Mouse (Mus musculus) hindbrain, embryonic 16.5 days (tissue): Measurements from ENCODE around the gene Sema4d. TPM values are rescaled to one million over a fixed set of nuclear protein-coding genes. Genes with fewer than 3 reads are reported as not detected.

Source experiments
- ATAC-seq: fragments of 200-750 bp; cut with Nextera tagmentation; 2 replicates; pipeline ENCODE4 v1.8.0; 2017; ENCODE audit warnings: moderate TSS enrichment, moderate library complexity
- H3K27ac ChIP-seq: fragments of 300-500 bp; sonication (generic); 2 replicates; pipeline ENCODE4 v1.5.1; 2014; ENCODE audit warnings: low read depth, mild to moderate bottlenecking, control low read depth, low read length, moderate library complexity
- H3K27me3 ChIP-seq: fragments of 300-500 bp; sonication (generic); replicated peaks from 2 replicates; pipeline ENCODE4 v1.6.1; 2014; ENCODE audit warnings: low read length; ENCODE audit not compliant: control insufficient read depth, insufficient read depth
- H3K36me3 ChIP-seq: fragments of 300-500 bp; sonication (generic); 2 replicates; pipeline ENCODE4 v1.6.1; 2014; ENCODE audit warnings: mild to moderate bottlenecking, low read length, moderate library complexity, mixed read lengths; ENCODE audit not compliant: control insufficient read depth, insufficient read depth
- H3K4me1 ChIP-seq: fragments of 300-500 bp; sonication (generic); 2 replicates; pipeline ENCODE4 v1.6.1; 2014; ENCODE audit warnings: low read depth, low read length; ENCODE audit not compliant: control insufficient read depth, insufficient read depth
- H3K4me2 ChIP-seq: fragments of 300-500 bp; sonication (generic); 2 replicates; pipeline ENCODE4 v1.6.1; 2014; ENCODE audit warnings: mild to moderate bottlenecking, low read length, control low read depth, moderate library complexity
- H3K4me3 ChIP-seq: fragments of 300-500 bp; sonication (generic); 2 replicates; pipeline ENCODE4 v1.5.1; 2014; ENCODE audit warnings: mild to moderate bottlenecking, low read length, control low read depth, moderate library complexity
- H3K9ac ChIP-seq: fragments of 300-500 bp; sonication (generic); 2 replicates; pipeline ENCODE4 v1.6.1; 2014; ENCODE audit warnings: low read depth, mild to moderate bottlenecking, control low read depth, low read length, moderate library complexity
- H3K9me3 ChIP-seq: fragments of 300-500 bp; sonication (generic); 2 replicates; pipeline ENCODE4 v1.6.1; 2014; ENCODE audit warnings: mild to moderate bottlenecking, low read length, moderate library complexity; ENCODE audit not compliant: control insufficient read depth
- WGBS: fragments of 180-500 bp; shearing (Covaris S2); extraction: QIAGEN DNeasy Blood & Tissue Kit; methylation state at CpG from one replicate; pipeline ENCODE4 v1.1.7; 2014; 5-methylcytosine and 5-hydroxymethylcytosine counted together
- polyA plus RNA-seq: library from polyadenylated mRNA; unstranded; fragments of >200 nt; fragmentation: Nextera tagmentation; extraction: Ambion mirVana; gene quantifications from 2 replicates; pipeline ENCODE4 v1.2.1, GENCODE M21; 2015

The Sema4d gene
- polyA plus RNA-seq, 1 experiment from 2014 or later = 14.3 TPM

- Histone ChIP-seq H3K27me3 (no peaks in the 10 kb centered on the region), H3K4me2 (no peak overlapping the region), H3K9ac (no peak overlapping the region), H3K9me3 (no peaks in the 10 kb centered on the region), H3K4me1 (no peaks in the 10 kb centered on the region; the same call in 1 of the 2 replicates), H3K27ac (no peak overlapping the region), H3K36me3 (no peaks in the 10 kb centered on the region), H3K4me3 (no peak overlapping the region)
- no peak for ATAC-seq
- 74% methylated on average over 12 of the region's 12 CpGs for WGBS
Observed at GRCm38 (mm10) chr13:51763019-51763698, 30.4 kb downstream of the Sema4d start.

DNA sequence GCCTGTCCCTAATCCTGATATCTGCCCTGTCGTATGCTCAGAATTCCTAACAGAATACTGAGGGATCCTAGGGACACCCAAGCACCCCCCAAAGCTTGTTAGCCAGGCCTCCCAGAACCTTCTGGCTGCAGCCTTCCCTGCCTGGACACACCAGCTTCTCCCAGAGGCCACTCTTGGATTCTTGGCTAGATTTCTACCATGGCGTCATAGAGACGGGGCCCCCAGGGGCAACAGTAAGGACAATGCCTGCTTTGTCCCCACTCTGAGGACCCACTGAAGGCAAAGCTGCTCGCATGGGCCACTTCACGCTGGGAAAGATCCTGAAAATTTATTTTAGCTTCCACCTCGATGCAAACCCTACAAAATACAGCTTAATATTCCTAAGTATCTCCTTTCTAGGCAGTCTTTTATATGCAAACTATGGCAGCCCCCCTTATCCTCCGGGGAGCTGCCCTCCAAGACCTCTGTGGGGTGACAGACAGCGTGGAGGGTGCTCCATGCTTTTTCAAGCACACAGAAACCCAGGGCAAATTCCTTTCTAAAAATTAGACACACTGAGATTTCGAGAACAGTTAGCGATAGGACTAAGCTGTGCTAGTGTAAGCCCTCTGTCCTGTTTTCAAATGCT is 32.2 kb downstream of the Sema4d start:
- no peak overlapping the region for H3K4me2 ChIP-seq
- no peaks in the 10 kb centered on the region for H3K9me3 ChIP-seq
- 26% methylated on average over 10 of the region's 10 CpGs for WGBS
- peaks cover 5% of the 10 kb centered on the region for H3K4me1 ChIP-seq
- no peaks in the 10 kb centered on the region for H3K27me3 ChIP-seq
- H3K27ac ChIP-seq = peak overlapping the region; percentile 62
- no peak overlapping the region for H3K9ac ChIP-seq
- no peaks in the 10 kb centered on the region for H3K36me3 ChIP-seq
- H3K4me3 ChIP-seq = no peak overlapping the region
- ATAC-seq = peak; percentile 62

DNA sequence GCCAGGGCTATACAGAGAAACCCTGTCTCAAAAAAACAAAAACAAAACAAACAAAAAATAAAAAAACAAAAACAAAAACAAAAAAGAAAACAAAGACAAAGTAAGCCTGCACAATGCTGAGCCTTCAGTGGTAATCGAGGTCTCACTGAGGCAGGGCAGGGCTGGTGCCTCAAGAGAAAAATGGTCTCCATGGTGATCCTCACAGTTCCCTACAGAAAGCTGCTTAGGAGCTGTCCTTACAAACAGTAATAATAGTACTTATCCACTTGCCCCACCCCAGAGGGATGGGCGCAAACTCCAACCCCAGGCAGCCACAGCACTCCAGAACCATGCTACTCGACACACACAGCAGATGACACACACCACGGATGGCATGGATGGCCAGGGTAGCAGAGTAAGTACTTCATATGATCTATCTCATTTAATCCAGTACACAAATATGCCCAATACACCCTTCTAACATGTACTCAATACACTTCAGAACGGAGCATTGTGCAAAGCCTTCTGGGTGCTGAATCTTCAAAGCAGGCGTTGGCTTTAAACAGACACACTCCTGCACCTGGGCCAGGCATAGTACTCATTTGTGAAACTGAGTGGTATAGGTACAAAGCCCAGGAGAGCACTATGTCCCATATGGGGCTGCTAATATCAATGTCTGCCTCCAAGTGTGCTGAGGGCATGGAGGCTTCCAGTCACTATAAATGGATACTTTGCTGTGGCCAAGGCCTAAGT is 34.1 kb downstream of the Sema4d start:
- Histone ChIP-seq H3K4me3 (no peak overlapping the region), H3K27me3 (no peaks in the 10 kb centered on the region), H3K36me3 (no peaks in the 10 kb centered on the region), H3K4me1 (peaks cover 7% of the 10 kb centered on the region), H3K27ac (no peak overlapping the region), H3K9ac (no peak overlapping the region), H3K9me3 (no peaks in the 10 kb centered on the region), H3K4me2 (no peak overlapping the region)
- no peak for ATAC-seq
- 89% methylated on average over 6 of the region's 6 CpGs for WGBS

DNA sequence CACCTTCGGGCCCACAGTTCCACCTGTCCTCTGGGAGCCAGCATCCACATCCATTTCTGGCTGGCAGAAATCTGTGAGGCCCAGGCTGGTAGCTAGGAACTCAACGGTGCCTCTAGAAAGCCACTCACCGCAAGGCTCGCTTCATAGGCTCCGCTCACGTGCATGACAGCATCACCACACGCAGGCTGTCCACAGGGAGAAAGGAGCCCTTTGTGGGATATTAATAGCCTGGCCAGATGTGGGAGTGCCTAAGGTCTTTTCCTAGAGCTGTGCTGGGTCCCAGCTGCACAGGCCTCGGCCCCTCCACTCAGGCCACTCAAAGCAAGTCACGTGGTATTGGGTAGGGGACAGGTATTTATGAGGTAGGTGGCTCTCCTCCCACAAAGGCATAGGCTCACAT is 35.1 kb downstream of the Sema4d start:
- Histone ChIP-seq H3K4me1 (peaks cover 13% of the 10 kb centered on the region), H3K27ac (no peak overlapping the region), H3K36me3 (no peaks in the 10 kb centered on the region), H3K9me3 (no peaks in the 10 kb centered on the region), H3K4me3 (no peak overlapping the region), H3K27me3 (no peaks in the 10 kb centered on the region), H3K4me2 (no peak overlapping the region), H3K9ac (no peak overlapping the region)
- 70% methylated on average over 9 of the region's 9 CpGs for WGBS
- no peak for ATAC-seq

- Histone ChIP-seq H3K4me3 (no peak overlapping the region), H3K27me3 (no peaks in the 10 kb centered on the region), H3K9me3 (no peaks in the 10 kb centered on the region), H3K27ac (no peak overlapping the region), H3K36me3 (no peaks in the 10 kb centered on the region), H3K4me2 (no peak overlapping the region), H3K4me1 (peaks cover 25% of the 10 kb centered on the region), H3K9ac (no peak overlapping the region)
- WGBS = 83% methylated on average over 2 of the region's 2 CpGs
- ATAC-seq = no peak
Observed at GRCm38 (mm10) chr13:51757099-51757498, 36.4 kb downstream of the Sema4d start.

DNA sequence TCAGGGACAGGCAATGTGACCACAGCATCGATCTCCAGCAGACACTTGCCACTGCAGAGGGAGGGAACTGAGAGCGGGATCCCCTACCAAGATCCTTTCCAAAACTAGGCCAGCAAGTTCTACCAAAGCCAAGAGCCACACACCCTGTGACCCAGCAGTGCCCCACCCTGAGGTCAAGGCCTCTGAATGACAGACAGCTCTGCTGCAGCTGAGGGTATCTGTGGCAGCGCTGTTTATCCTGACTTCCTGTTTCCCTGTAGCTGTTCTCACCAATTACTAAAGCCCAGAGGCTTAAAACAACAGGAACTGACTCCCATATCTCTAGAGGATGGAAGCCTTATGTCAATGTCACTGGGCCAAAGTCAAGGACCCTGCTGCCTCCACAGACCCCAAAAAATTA is 37.0 kb downstream of the Sema4d start:
- H3K9ac ChIP-seq = no peak overlapping the region
- peak overlapping the region; percentile 39; the same call in 1 of the 2 replicates for H3K27ac ChIP-seq
- peaks cover 25% of the 10 kb centered on the region for H3K4me1 ChIP-seq
- no peaks in the 10 kb centered on the region for H3K36me3 ChIP-seq
- H3K4me2 ChIP-seq = no peak overlapping the region
- H3K27me3 ChIP-seq = no peaks in the 10 kb centered on the region
- no peaks in the 10 kb centered on the region for H3K9me3 ChIP-seq
- ATAC-seq = no peak
- H3K4me3 ChIP-seq = no peak overlapping the region
- 67% methylated on average over 3 of the region's 3 CpGs for WGBS

DNA sequence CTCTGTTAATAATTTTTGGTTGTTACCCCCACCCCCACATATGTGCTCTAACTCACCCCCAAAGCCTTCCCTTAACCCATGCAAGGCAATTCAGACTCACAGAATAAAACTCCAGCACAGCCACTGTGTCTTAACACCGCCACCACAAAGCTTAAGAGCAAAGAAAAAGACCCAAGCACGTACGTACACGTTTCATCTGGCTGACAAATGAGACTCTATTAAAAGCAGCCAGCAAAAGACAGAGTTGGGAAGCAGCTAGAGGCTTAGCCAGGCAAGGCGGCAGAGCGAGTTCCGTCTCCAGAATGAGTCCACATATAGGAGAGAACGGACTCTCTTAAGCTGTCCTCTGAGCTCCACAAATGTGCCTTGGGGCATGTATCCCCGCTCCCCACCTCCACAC is 37.5 kb downstream of the Sema4d start:
- Histone ChIP-seq H3K27me3 (no peaks in the 10 kb centered on the region), H3K9me3 (no peaks in the 10 kb centered on the region), H3K4me2 (no peak overlapping the region), H3K9ac (no peak overlapping the region), H3K4me3 (no peak overlapping the region), H3K27ac (peak overlapping the region; percentile 39; the same call in 1 of the 2 replicates), H3K4me1 (peaks cover 25% of the 10 kb centered on the region), H3K36me3 (no peaks in the 10 kb centered on the region)
- 57% methylated on average over 9 of the region's 9 CpGs for WGBS
- no peak for ATAC-seq

DNA sequence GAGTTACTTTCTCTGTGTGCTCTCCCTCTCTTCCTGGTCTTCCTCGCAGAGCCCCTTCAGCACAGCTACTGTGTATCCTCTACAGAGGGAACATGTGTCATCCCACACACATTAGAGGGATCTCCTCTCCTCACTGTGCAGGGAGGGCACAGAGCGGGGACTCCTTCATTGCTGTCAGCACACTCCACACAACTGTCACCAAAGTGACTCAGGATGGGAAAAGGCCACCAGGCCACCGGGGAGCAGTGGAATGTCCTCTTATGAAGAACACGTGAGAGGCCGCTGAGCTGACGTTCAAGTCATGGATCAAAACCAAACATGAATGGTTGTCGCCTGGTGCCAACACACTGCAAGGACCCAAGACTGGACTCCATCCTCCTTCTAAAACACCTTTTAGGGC is 38.0 kb downstream of the Sema4d start:
- H3K4me2 ChIP-seq = no peak overlapping the region
- no peaks in the 10 kb centered on the region for H3K36me3 ChIP-seq
- WGBS = 93% methylated on average over 7 of the region's 7 CpGs
- H3K9ac ChIP-seq = no peak overlapping the region
- no peaks in the 10 kb centered on the region for H3K27me3 ChIP-seq
- no peak for ATAC-seq
- H3K4me1 ChIP-seq = peaks cover 25% of the 10 kb centered on the region
- H3K4me3 ChIP-seq = no peak overlapping the region
- H3K9me3 ChIP-seq = no peaks in the 10 kb centered on the region
- no peak overlapping the region for H3K27ac ChIP-seq

DNA sequence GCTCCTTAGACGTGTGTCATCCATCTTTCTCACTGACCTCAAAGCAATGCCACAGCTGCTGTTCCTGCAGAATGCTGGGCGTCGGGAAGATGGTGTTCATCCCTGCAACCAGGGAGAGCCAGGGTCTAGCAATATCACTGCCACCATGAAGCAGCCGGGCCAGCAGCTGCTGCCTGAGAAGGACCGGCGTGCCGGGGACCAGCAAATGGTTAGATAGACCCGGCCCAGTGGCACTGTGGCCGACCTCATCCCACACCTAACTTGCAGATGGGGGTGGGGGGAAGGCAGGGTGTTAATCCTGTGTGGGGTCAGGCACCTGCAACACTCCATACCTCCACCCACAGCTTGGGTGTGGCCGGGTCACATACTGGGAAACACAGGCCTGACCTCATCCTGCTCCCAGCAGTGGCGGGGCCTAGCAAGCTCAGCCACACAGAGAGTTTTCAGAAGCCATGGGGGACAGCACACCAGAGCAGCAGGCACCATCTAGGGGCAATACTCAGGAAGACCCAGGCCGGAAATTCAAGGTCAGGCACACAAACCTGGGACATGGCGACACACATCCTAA is 38.9 kb downstream of the Sema4d start:
- Histone ChIP-seq H3K27me3 (no peaks in the 10 kb centered on the region), H3K4me3 (no peak overlapping the region), H3K36me3 (no peaks in the 10 kb centered on the region), H3K9ac (no peak overlapping the region), H3K9me3 (no peaks in the 10 kb centered on the region), H3K27ac (no peak overlapping the region), H3K4me2 (no peak overlapping the region), H3K4me1 (peaks cover 25% of the 10 kb centered on the region)
- 74% methylated on average over 13 of the region's 13 CpGs for WGBS
- ATAC-seq = no peak
